Mouse (Mus musculus) stomach, postnatal 0 days (tissue): ENCODE measurements around the gene Mex3d. TPM values are rescaled to one million over a fixed set of nuclear protein-coding genes. Genes with fewer than 3 reads are reported as not detected.

ENCODE experiments used
- ATAC-seq: fragments of 200-750 bp; cut with Nextera tagmentation; 2 replicates; pipeline ENCODE4 v1.8.0; 2017; ENCODE audit not compliant: low FRiP score, low TSS enrichment
- DNase-seq: peaks from one replicate; pipeline ENCODE4 v3.0.0-alpha.2; 2016; ENCODE audit warnings: low spot score
- H3K27ac ChIP-seq: fragments of 300-500 bp; sonication (generic); replicated peaks from 2 replicates; pipeline ENCODE4 v1.5.1; 2014; ENCODE audit warnings: mild to moderate bottlenecking, control low read depth
- H3K27me3 ChIP-seq: fragments of 300-500 bp; sonication (generic); 2 replicates; pipeline ENCODE4 v1.6.1; 2014; ENCODE audit warnings: low read length; ENCODE audit not compliant: control insufficient read depth, insufficient read depth
- H3K36me3 ChIP-seq: fragments of 300-500 bp; sonication (generic); 2 replicates; pipeline ENCODE4 v1.6.1; 2014; ENCODE audit warnings: low read length, mixed read lengths; ENCODE audit not compliant: control insufficient read depth, insufficient read depth
- H3K4me1 ChIP-seq: fragments of 300-500 bp; sonication (generic); replicated peaks from 2 replicates; pipeline ENCODE4 v1.6.1; 2014; ENCODE audit warnings: antibody characterized with exemption; ENCODE audit not compliant: control insufficient read depth, insufficient read depth
- H3K4me2 ChIP-seq: fragments of 300-500 bp; sonication (generic); replicated peaks from 2 replicates; pipeline ENCODE4 v1.6.1; 2014; ENCODE audit warnings: low read depth, mild to moderate bottlenecking, control low read depth, moderate library complexity
- H3K4me3 ChIP-seq: fragments of 300-500 bp; sonication (generic); 2 replicates; pipeline ENCODE4 v1.5.1; 2014; ENCODE audit warnings: low read depth, low read length, control low read depth
- H3K9ac ChIP-seq: fragments of 300-500 bp; sonication (generic); 2 replicates; pipeline ENCODE4 v1.6.1; 2014; ENCODE audit warnings: mild to moderate bottlenecking, low read length, control low read depth, mixed read lengths
- H3K9me3 ChIP-seq: fragments of 300-500 bp; sonication (generic); 2 replicates; pipeline ENCODE4 v1.6.1; 2016; ENCODE audit warnings: low read length; ENCODE audit not compliant: control insufficient read depth
- CTCF ChIP-seq: IDR thresholded peaks from 2 replicates; pipeline ENCODE4 v1.5.1; 2016; ENCODE audit warnings: antibody characterized with exemption, low read depth, mild to moderate bottlenecking, moderate library complexity
- EP300 ChIP-seq: optimal IDR thresholded peaks from 2 replicates; pipeline ENCODE3; 2016; ENCODE audit warnings: antibody characterized with exemption
- WGBS: fragments of 180-500 bp; shearing (Covaris S2); extraction: QIAGEN DNeasy Blood & Tissue Kit; methylation state at CpG from one replicate; pipeline ENCODE4 v1.1.7; 2014; 5-methylcytosine and 5-hydroxymethylcytosine counted together
- polyA plus RNA-seq: library from polyadenylated mRNA; unstranded; fragments of >200 nt; fragmentation: Nextera tagmentation; extraction: Ambion mirVana; gene quantifications from 2 replicates; pipeline ENCODE4 v1.2.1, GENCODE M21; 2015

Mex3d gene
- polyA plus RNA-seq, 1 experiment from 2014 or later = 4.1 TPM

GRCm38 (mm10) chr10:80395025-80395627 lies 7.7 kb upstream of the Mex3d start:
- H3K4me2 ChIP-seq = no peak overlapping the region
- 95% methylated on average over 35 of the region's 35 CpGs for WGBS
- ATAC-seq (no peak), DNase-seq (no peak)
- H3K36me3 ChIP-seq = peaks cover 24% of the 10 kb centered on the region
- TF ChIP-seq EP300 = no peak
- no peak for TF ChIP-seq CTCF
- no peak overlapping the region for H3K4me3 ChIP-seq
- peaks cover under 1% of the 10 kb centered on the region for H3K4me1 ChIP-seq
- H3K27ac ChIP-seq = no peak overlapping the region
- no peaks in the 10 kb centered on the region for H3K27me3 ChIP-seq
- no peaks in the 10 kb centered on the region for H3K9me3 ChIP-seq
- H3K9ac ChIP-seq = no peak overlapping the region

GRCm38 (mm10) chr10:80392687-80393086 lies 5.2 kb upstream of the Mex3d start:
- ATAC-seq = no peak
- DNase-seq = no peak
- Histone ChIP-seq H3K4me3 (no peak overlapping the region), H3K4me2 (no peak overlapping the region), H3K4me1 (no peaks in the 10 kb centered on the region; the same call in 1 of the 2 replicates), H3K9ac (no peak overlapping the region), H3K27ac (no peak overlapping the region), H3K27me3 (no peaks in the 10 kb centered on the region), H3K9me3 (no peaks in the 10 kb centered on the region), H3K36me3 (peaks cover 24% of the 10 kb centered on the region)
- 91% methylated on average over 5 of the region's 5 CpGs for WGBS
- no peak for TF ChIP-seq CTCF

- Histone ChIP-seq H3K4me1 (0 out of 2 replicates have a peak, but pooled peaks cover 1% of the 10 kb centered on the region), H3K4me2 (no peak overlapping the region), H3K27me3 (no peaks in the 10 kb centered on the region), H3K9me3 (no peaks in the 10 kb centered on the region), H3K36me3 (peaks cover 24% of the 10 kb centered on the region), H3K27ac (no peak overlapping the region), H3K4me3 (no peak overlapping the region), H3K9ac (no peak overlapping the region)
- no peak for ATAC-seq
- DNase-seq = no peak
- 49% methylated on average over 9 of the region's 9 CpGs for WGBS
- TF ChIP-seq CTCF = no peak
- no peak for TF ChIP-seq EP300
These were observed 3.2 kb upstream of the Mex3d start for GRCm38 (mm10) chr10:80390697-80391096.

DNA sequence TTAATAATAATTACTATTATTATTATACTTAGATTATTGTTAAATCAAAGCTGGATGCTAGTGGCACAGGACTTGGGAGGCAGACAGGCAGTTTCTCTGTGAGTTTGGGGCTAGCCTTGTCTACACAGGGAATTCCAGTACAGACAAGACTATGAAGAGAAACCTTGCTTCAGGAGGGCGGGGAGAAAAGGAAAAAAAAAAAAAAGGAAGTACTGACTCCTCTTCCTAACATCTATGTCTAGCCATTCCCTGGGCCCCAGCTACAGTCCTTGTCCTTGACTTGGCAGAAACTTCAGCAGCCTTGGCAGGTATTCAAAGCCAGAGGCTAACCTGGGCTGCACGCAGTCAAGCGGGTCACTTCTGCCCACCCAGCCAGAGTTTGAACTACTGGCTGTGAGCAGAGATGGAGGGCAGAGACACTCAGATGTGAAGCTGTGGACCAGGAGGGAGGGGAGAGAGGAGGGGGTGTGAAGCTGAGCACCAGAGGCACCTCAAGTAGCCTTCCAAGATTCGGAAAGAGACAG lies 1.8 kb upstream of the Mex3d start:
- WGBS = 46% methylated on average over 4 of the region's 4 CpGs
- H3K27me3 ChIP-seq = no peaks in the 10 kb centered on the region
- ATAC-seq (no peak), DNase-seq (no peak)
- H3K9me3 ChIP-seq = no peaks in the 10 kb centered on the region
- no peak overlapping the region for H3K4me2 ChIP-seq
- no peak overlapping the region for H3K27ac ChIP-seq
- H3K9ac ChIP-seq = no peak overlapping the region
- H3K36me3 ChIP-seq = peaks cover 15% of the 10 kb centered on the region
- TF ChIP-seq EP300 (no peak), CTCF (no peak)
- H3K4me3 ChIP-seq = no peak overlapping the region
- H3K4me1 ChIP-seq = peaks cover 10% of the 10 kb centered on the region; the same call in 1 of the 2 replicates

- Histone ChIP-seq H3K27me3 (no peaks in the 10 kb centered on the region), H3K36me3 (peaks cover 11% of the 10 kb centered on the region), H3K4me2 (no peak overlapping the region), H3K4me1 (peaks cover 12% of the 10 kb centered on the region; the same call in 1 of the 2 replicates), H3K4me3 (no peak overlapping the region), H3K9ac (no peak overlapping the region), H3K9me3 (no peaks in the 10 kb centered on the region), H3K27ac (no peak overlapping the region)
- TF ChIP-seq EP300 (no peak), CTCF (no peak)
- DNase-seq (no peak), ATAC-seq (no peak)
- WGBS = 29% methylated on average over 2 of the region's 2 CpGs
These were observed 1.3 kb upstream of the Mex3d start for GRCm38 (mm10) chr10:80388731-80389130.

DNA sequence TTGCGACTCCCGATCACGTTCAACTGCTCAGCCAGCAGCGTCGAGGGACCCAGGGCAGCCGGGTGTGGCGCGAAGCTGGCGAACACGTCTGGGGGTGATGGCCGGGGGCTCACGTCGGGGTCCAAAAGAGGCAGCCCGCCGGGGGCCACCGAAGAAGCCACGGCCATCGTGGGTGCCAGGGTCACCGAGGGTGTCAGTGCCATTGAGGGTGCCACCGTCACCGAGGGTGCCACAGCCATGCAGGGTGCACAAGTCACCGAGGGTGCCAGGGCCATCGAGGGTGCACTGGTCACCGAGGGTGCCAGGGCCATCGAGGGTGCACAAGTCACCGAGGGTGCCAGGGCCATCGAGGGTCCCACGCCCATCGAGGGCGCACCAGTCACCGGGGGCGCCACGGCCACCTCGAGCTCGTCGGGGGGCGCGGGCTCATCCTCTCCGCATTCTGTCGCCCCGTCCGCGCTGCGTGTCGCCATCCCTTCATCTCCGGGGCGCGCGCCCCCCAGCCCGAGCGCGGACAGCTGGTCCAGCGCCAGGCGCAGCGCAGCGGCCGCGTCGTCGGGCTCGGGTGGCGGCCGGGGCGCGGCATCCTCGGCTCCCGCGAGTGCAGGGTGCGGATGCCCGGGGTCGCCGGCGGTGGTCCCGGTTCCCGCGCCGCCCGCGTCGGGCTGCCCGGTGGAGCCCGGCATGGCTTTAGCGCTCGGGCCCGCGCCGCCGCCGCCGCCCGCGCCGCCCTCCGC lies 556 bp downstream of the Mex3d start:
- H3K9ac ChIP-seq = peak overlapping the region; percentile 92
- peaks cover 5% of the 10 kb centered on the region for H3K36me3 ChIP-seq
- H3K9me3 ChIP-seq = no peaks in the 10 kb centered on the region
- peak; percentile 50 for DNase-seq
- H3K4me2 ChIP-seq = peak overlapping the region; percentile 83
- H3K27me3 ChIP-seq = no peaks in the 10 kb centered on the region
- WGBS = under 1% methylated on average over 44 of the region's 94 CpGs
- peak; percentile 7; the same call in 1 of the 2 replicates for ATAC-seq
- H3K27ac ChIP-seq = peak overlapping the region; percentile 83
- peaks cover 12% of the 10 kb centered on the region; the same call in 1 of the 2 replicates for H3K4me1 ChIP-seq
- peak overlapping the region; percentile 73 for H3K4me3 ChIP-seq
- TF ChIP-seq CTCF (no peak), EP300 (no peak)
